Mouse (Mus musculus) megakaryocyte-erythroid progenitor cell, adult 5 weeks (primary cell): ENCODE measurements around the gene Npas3. TPM values are rescaled to one million over a fixed set of nuclear protein-coding genes. Genes with fewer than 3 reads are reported as not detected.

Experiments
- polyA plus RNA-seq: library from polyadenylated mRNA; stranded (reverse); fragments of >175 nt; gene quantifications from 2 replicates; pipeline ENCODE4 v1.2.3, GENCODE M21; 2012

Gene Npas3
- polyA plus RNA-seq: 0.02 and 0.03 TPM in 2 replicates

DNA sequence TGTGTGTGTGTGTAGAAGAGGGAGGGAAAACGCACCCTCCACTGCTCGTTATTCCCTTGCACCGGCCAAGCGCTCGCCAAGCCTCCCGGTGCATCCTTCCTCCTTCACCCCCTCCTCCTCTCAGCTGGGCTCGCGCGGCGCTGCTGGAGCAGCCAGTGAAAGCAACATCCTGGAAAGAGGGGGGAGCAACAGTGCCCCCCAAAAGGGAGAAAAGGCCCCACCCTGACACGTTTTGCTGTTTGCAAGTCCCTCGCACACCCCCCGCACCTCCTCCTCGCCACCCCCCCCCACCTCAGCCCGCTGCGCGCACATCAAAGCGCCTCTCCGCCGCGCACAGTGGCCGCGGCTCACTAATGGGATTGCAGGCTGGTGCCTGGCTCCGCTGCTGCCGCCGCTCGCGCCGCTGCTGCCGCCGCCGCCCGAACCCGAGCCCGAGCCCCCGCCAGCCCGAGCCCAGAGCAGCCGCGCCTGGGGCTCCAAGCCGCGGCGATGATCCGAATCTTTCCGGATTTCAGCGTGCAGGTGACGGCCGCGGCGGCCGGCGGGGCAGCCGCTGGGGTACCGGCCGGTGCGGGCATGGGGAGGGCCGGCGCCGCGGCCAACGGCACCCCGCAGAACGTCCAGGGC, at the start of gene Npas3:
Gene Npas3 (plus strand): TSS at position 577 of the 627 bp plus-strand sequence.

